ENCODE assay signal across 16 mouse cellular contexts in genomic region chr10:59873613-59874012, GRCm38 (mm10). TPM values are rescaled to one million over a fixed set of nuclear protein-coding genes. Genes with fewer than 3 reads are reported as not detected.
DNase-seq lines count a peak whose midpoint lies in the region; ATAC-seq and TF ChIP-seq lines count a peak whose summit lies in the region.
"Had no signal": no experiment of that assay in that cellular context is flagged by ENCODE, and none has a peak within 500 bp of the region (broad histone marks: within the 10 kb centered on the region; RNA-seq: fewer than 3 reads in every experiment).

No protein-coding gene starts in this region.

- H3K4me2 ChIP-seq in forebrain, embryonic 12.5 days: no peak overlapping the region
- H3K4me2 ChIP-seq: neural tube, embryonic 13.5 days had no signal

- no peak overlapping the region for H3K4me3 ChIP-seq in forebrain, embryonic 10.5 days
- no peak overlapping the region for H3K4me3 ChIP-seq in forebrain, embryonic 12.5 days (replicated peaks)
- H3K4me3 ChIP-seq in bone marrow, adult 2 months (replicated peaks; ENCODE audit: control insufficient read depth, low read depth, low read length): peak overlapping the region; percentile 50
- no peak overlapping the region for H3K4me3 ChIP-seq in limb, embryonic 10.5 days
- H3K4me3 ChIP-seq: neural tube, embryonic 13.5 days had no signal

- no peak for ATAC-seq in forebrain, embryonic 12.5 days (ENCODE audit: low FRiP score)
- ATAC-seq: hindbrain, postnatal 0 days had no signal

- TF ChIP-seq CTCF in bone marrow, adult 2 months (IDR thresholded peaks at IDR 0.05; ENCODE audit: control insufficient read depth, insufficient read depth, low read length): peak; percentile 32; the same call in 1 of the 2 replicates

- H3K9ac ChIP-seq in forebrain, embryonic 12.5 days: no peak overlapping the region
- H3K9ac ChIP-seq: neural tube, embryonic 13.5 days had no signal

- intact Hi-C loops in gastrocnemius, postnatal 14 days (cut with DNase I; ENCODE audit: low total_unique reads): no loop called here

- TF ChIP-seq POLR2A in bone marrow, adult 2 months (IDR thresholded peaks at IDR 0.05; ENCODE audit: borderline replicate concordance, control insufficient read depth, low read depth, low read length): no peak

- DNase-seq in forebrain, embryonic 10.5 days (ENCODE audit: extremely low spot score, low spot score): no peak
- no peak for DNase-seq in limb, embryonic 10.5 days (ENCODE audit: low spot score)
- DNase-seq in spleen, postnatal 10 days (ENCODE audit: low spot score in 2 of 2): peak; percentile 54 to 71
- no peak for DNase-seq in thymus, postnatal 14 days
- DNase-seq in gastrocnemius, postnatal 14 days: no peak
- DNase-seq in gastrocnemius, adult 8-10 months (ENCODE audit: low spot score in 2 of 2): no peak
- DNase-seq: adrenal gland, postnatal 36 days; cerebellum, adult 2 months; kidney, postnatal 14 days; layer of hippocampus, postnatal 36 days; retina, postnatal 1 day; thymus, postnatal 36 days had no signal

- H3K36me3 ChIP-seq in forebrain, embryonic 10.5 days (replicated peaks): no peaks in the 10 kb centered on the region
- H3K36me3 ChIP-seq in forebrain, embryonic 12.5 days (replicated peaks): no peaks in the 10 kb centered on the region
- H3K36me3 ChIP-seq in limb, embryonic 10.5 days: no peaks in the 10 kb centered on the region
- H3K36me3 ChIP-seq: neural tube, embryonic 13.5 days had no signal

- H3K4me1 ChIP-seq in forebrain, embryonic 10.5 days: peaks cover 1% of the 10 kb centered on the region
- H3K4me1 ChIP-seq in forebrain, embryonic 12.5 days: peaks cover 1% of the 10 kb centered on the region
- no peaks in the 10 kb centered on the region; the same call in 1 of the 2 replicates for H3K4me1 ChIP-seq in bone marrow, adult 2 months (ENCODE audit: control insufficient read depth, insufficient read depth, low read length)
- no peaks in the 10 kb centered on the region for H3K4me1 ChIP-seq in limb, embryonic 10.5 days

- H3K27ac ChIP-seq in forebrain, embryonic 10.5 days: 0 out of 2 replicates have a peak overlapping the region, but pooled peaks have one; percentile 3
- H3K27ac ChIP-seq in forebrain, embryonic 12.5 days: no peak overlapping the region
- peak overlapping the region; percentile 91 for H3K27ac ChIP-seq in bone marrow, adult 2 months (ENCODE audit: control insufficient read depth, insufficient read depth, low read depth, low read length, poor library complexity)
- H3K27ac ChIP-seq in limb, embryonic 10.5 days: 0 out of 2 replicates have a peak overlapping the region, but pooled peaks have one; percentile 5
- H3K27ac ChIP-seq: hindbrain, postnatal 0 days; neural tube, embryonic 13.5 days had no signal

- no peaks in the 10 kb centered on the region for H3K27me3 ChIP-seq in forebrain, embryonic 10.5 days (ENCODE audit: poor library complexity, severe bottlenecking)
- H3K27me3 ChIP-seq in forebrain, embryonic 12.5 days: no peaks in the 10 kb centered on the region
- no peaks in the 10 kb centered on the region for H3K27me3 ChIP-seq in limb, embryonic 10.5 days (ENCODE audit: low read depth, poor library complexity, severe bottlenecking)
- H3K27me3 ChIP-seq: neural tube, embryonic 13.5 days had no signal

- WGBS in forebrain, embryonic 10.5 days: 84% methylated on average over 5 of the region's 5 CpGs
- 77% methylated on average over 5 of the region's 5 CpGs for WGBS in forebrain, embryonic 12.5 days
- 55% methylated on average over 5 of the region's 5 CpGs for WGBS in bone marrow, adult 2 months
- WGBS in limb, embryonic 10.5 days: 76% methylated on average over 5 of the region's 5 CpGs

- H3K9me3 ChIP-seq in forebrain, embryonic 10.5 days: no peaks in the 10 kb centered on the region; the same call in 1 of the 2 replicates
- no peaks in the 10 kb centered on the region for H3K9me3 ChIP-seq in forebrain, embryonic 12.5 days
- H3K9me3 ChIP-seq in limb, embryonic 10.5 days (replicated peaks): no peaks in the 10 kb centered on the region
- H3K9me3 ChIP-seq: neural tube, embryonic 13.5 days had no signal

RNA-seq across cellular contexts. Expression of gene Dnajb12, which starts 5.7 kb away (rescaled TPM):
- 26.2 and 27.9 TPM in 2 replicates for polyA plus RNA-seq in forebrain, embryonic 10.5 days (2016; fragmentation: Nextera tagmentation; extraction: Ambion mirVana)
- 21.2 and 22.7 TPM in 2 replicates for polyA plus RNA-seq in forebrain, embryonic 12.5 days (2016; fragmentation: Nextera tagmentation; extraction: Ambion mirVana)
- 15.4 and 20.5 TPM in 2 replicates for polyA plus RNA-seq in bone marrow, adult 2 months (2011; ENCODE audit: insufficient read depth, insufficient read length, low replicate concordance, missing spikeins)
- polyA plus RNA-seq in limb, embryonic 10.5 days (2016; fragmentation: Nextera tagmentation; extraction: Ambion mirVana): 25.8 and 28.2 TPM in 2 replicates
- total RNA-seq in gastrocnemius, postnatal 14 days (2021): 10 to 100 TPM; 45.5 to 47.5 TPM
- 10 to 100 TPM; 77.8 to 89.1 (median 82.1) TPM for total RNA-seq in gastrocnemius, adult 8-10 months (2022)

Comparison
In these comparisons a context has a peak if more than half of its experiments do, and no peak if none do; other contexts are left out.
1. DNase-seq: peak in spleen, postnatal 10 days (2 of 2); none in forebrain, embryonic 10.5 days (single experiment), limb, embryonic 10.5 days (single experiment), thymus, postnatal 14 days (single experiment), gastrocnemius, postnatal 14 days (single experiment) and gastrocnemius, adult 8-10 months (0 of 2).